Mouse (Mus musculus): ENCODE measurements around the gene Slc30a2.
A peak's percentile ranks its signal among the peaks of the same experiment; 100 is the strongest.

Slc30a2 gene

DNA sequence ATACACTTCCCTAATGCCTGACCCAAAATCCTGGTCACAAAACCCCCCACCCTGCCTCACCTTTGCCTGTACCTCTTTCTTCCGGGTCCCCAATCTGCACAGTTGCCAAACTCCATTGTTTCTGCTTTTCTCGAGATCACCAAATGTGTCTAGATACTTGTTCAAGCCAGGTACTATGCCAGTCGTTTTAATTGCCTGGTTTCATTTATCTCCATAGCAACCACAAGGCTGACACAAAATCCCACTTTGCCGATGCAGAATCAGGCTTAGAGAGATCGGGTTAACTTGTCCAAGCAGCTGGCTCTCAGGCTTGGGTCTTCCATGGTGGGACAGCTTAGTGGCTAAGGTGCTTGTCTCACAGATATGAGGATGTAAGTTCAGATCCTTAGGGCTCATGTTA is 57.2 kb downstream of the Slc30a2 start:
- DNase-seq (ENCODE audit: extremely low spot score): no peak

DNA sequence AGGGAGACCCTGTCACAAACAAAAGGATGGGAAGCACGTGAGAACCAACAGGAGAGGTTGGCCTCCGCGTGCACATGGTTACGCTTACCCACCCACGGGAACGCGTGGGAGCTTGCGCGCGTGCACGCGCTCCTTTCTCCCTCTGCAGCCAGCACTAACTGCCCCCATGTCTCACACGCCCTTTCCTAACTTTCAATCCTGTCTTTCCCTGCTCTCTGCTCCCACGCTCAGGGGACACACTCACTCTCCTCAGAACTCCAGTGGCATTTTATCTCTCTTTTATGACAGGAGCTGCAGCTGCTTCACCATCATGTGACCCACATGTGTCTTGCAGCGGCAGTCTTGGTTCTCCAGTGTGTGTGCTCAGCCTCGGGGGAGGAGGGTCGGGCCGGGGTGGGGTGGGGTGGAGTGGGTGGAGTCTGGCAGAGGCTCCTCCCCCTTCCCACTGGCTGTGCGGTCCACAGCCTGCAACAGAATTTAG is 58.2 kb downstream of the Slc30a2 start:
- peak; percentile 73 for DNase-seq (ENCODE audit: extremely low spot score)

DNA sequence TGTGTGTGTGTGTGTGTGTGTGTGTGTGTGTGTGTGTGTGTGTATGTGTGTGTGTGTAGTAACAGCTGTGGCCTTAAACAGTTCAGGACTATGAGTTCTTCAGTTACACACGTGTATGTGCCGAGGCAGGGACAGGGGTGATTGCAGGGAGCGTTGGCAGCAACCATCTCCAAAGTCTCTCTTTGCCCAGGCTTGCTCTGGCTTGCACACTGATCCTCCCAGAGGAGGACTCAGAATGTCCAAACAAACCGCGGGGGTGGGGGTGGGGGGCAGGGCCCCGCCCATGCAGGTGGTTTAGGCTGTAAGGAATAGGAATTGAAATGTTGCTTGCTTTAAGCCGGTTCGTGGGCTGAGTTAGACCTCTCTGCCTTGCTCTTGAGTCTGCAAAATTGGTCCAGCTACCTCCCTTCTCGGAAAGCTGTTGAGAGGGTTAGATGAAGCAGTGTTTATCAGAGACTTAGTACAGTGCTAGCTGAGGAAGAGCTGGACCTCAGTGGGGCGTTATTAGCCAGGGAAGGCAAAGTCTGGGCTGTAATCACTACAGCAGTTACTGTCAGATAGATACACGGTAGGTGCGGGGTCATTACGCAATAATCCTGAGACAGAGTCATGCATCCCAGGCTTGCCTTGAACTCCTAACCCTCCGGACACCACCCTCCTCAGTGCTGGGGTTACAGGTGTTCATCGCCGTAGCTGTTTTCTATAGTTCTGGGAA is 59.0 kb downstream of the Slc30a2 start:
- DNase-seq (ENCODE audit: extremely low spot score): no peak

DNA sequence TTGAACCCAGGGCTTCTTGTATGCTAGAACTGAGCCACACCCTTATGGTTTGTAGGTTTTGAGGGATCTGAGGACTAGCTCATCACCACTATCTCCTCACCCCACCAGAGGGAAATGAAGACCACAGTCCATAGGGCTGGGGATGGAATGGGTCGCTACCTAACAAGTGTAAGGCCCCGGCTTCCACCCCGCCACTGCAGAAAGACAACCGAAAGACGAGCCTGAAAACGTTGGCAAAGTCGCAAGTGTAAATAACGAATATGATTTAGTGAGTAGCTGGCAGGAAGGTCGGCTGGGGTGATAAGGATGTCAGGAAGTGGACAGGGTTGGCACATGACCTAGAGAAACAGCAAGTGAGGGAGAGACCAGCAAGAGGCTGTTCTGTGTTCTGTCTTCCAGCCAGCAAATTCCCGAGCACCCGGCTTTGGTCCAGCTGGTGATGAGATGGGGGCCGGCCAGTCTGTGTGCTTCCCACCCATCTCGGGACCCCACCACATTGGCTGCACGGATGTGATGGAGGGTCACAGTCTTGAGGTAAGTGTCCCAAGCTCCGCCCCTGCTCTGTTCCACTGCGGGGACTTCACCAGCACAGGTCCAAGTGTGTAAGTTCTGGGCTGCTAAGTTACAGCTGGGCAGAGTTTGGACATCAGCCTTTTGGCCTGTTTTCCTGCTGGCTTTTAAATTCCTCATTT is 59.7 kb downstream of the Slc30a2 start:
- DNase-seq (ENCODE audit: extremely low spot score): no peak

DNA sequence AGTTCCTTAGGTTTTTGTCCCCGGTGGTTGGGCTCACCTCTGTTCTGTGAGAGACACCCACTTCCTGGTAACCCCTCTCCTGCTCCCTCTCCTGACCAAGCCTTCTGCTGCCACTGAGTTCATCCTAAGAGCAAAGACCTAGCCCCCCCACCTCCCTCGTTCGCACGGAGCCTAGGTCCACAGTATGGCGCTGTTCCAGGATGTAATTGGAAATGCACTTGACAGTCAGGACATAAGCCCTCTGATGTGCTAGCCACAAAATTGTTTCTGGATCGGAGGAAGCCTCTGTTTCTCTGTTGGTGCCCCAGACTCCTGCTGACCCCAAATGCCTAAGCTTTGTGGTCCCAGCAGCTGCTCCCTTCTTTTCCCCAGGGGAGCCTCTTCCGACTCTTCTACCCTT is 60.7 kb downstream of the Slc30a2 start:
- no peak for DNase-seq (ENCODE audit: extremely low spot score)

All from embryo, embryonic 9.5 days (tissue).